Mouse (Mus musculus): ENCODE data around the gene Eme2.

Gene Eme2

DNA sequence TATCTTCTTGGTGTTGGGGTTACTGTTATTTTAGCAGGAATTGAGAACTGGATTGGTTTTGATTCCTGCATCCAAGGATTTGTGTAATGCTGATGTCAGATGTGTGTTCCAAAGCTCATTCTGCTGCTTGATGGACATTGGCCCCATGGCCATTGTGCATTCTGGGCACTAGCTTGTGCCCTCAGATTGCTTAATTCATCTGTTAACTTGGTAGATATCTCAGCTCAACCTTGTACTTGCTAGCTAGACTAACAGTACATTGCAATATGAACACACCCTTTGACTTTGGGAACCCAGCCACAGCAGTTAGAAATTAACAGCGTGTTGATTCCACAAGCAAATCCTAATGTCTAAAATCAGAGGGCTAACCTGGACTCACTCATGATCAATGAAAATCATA lies 47.5 kb downstream of the Eme2 start:
- CTCF ChIA-PET, result interaction anchor here in 2 of 4 experiments (0.5 to 1.3 kb wide), 2 partner anchors 102 kb away, joined by 3 read pairs; no protein-coding TSS in a partner anchor
- POLR2A ChIA-PET, result interaction anchor here in 2 of 4 experiments (0.9 to 8.5 kb wide), 7 partner anchors 16 to 38 kb away, joined by 3 to 71 read pairs (median 31); partner anchors contain the start of genes Nubp2 (in 1 of the 2) and Spsb3 (in 1 of the 2)

- POLR2A ChIA-PET, result interaction anchor here in 2 of 4 experiments (0.8 to 8.5 kb wide), 7 partner anchors 33 to 123 kb away, joined by 3 to 55 read pairs (median 3); no protein-coding TSS in a partner anchor
- CTCF ChIA-PET, result interaction anchor here in 2 of 4 experiments (0.9 to 1.9 kb wide), 4 partner anchors 26 to 93 kb away, joined by 3 to 4 read pairs (median 4); no protein-coding TSS in a partner anchor
These were observed 50.4 kb downstream of the Eme2 start for GRCm38 (mm10) chr17:24844525-24844924.

DNA sequence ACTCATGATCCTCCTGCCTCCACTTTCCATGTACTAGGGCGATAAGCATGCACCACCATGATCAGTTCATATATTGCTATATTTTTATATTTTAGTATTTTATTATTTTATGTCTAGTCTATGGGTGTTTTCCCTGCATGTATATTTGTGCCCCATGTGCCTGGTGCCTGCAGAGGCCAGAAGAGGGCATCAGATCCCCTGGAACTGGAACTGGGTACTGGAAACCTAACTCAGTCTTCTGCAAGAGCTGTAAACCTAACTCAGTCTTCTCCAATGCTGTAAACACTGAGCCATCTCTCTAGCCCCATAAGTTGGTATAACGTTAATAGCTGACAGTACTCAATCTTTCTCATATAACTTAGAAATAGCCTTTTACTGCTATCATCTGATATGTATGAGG lies 52.3 kb downstream of the Eme2 start:
- POLR2A ChIA-PET, result interaction anchor here in 3 of 4 experiments (1.2 to 1.9 kb wide), 4 partner anchors 35 to 442 kb away, joined by 3 to 6 read pairs (median 4); partner anchors contain the start of genes Eme2 (in 1 of the 3) and Mrps34 (in 1 of the 3)
- CTCF ChIA-PET, result interaction anchor here in 2 of 4 experiments (1.0 to 1.5 kb wide), 4 partner anchors 35 to 97 kb away, joined by 3 to 7 read pairs (median 6); no protein-coding TSS in a partner anchor

DNA sequence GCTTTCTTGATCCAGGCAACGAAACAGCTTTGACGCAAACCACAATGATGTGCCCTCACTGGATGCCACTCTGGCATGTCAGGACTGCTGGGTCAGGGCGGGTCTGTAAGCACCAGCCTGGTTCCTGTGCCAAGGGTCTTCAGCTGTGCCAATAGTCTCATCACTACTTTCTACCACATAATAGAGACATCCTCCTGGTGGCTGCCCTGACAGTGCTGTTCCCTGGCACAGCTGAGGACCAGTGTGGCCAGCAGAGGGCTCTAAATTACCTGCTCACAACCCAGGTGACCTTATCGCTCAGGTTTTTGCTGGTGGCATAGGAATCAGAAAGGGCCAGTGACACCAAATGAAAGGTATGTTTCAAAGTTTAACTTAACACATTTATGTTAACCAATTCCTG lies 53.8 kb downstream of the Eme2 start:
- ChIA-PET CTCF (interaction anchor here (0.9 to 2.1 kb wide), 15 partner anchors 8 to 379 kb away, joined by 3 to 11 read pairs (median 4); partner anchors contain the start of genes Fahd1 (in 2 of the 4), Eme2 (in 1 of the 4), Mrps34 (in 1 of the 4) and Spsb3 (in 1 of the 4)), POLR2A (interaction anchor here in 2 of 4 experiments (0.7 to 4.0 kb wide), 9 partner anchors 9 to 96 kb away, joined by 3 to 35 read pairs (median 4); partner anchors contain the start of genes Fahd1 (in 2 of the 2), Eme2 (in 1 of the 2), Mrps34 (in 1 of the 2) and Nubp2 (in 1 of the 2))

- ChIA-PET CTCF (interaction anchor here (0.6 to 2.1 kb wide), 19 partner anchors 9 to 379 kb away, joined by 3 to 11 read pairs (median 4); partner anchors contain the start of genes Fahd1 (in 2 of the 4), Eme2 (in 1 of the 4), Mrps34 (in 1 of the 4) and Nubp2 (in 1 of the 4)), POLR2A (interaction anchor here in 3 of 4 experiments (0.8 to 4.0 kb wide), 15 partner anchors 10 to 121 kb away, joined by 3 to 35 read pairs (median 5); partner anchors contain the start of genes Fahd1 (in 3 of the 3), Jpt2 (in 1 of the 3), Nubp2 (in 1 of the 3) and Spsb3 (in 1 of the 3))
These were observed 54.5 kb downstream of the Eme2 start for GRCm38 (mm10) chr17:24840341-24840740.

- ChIA-PET CTCF (interaction anchor here (0.6 to 2.1 kb wide), 10 partner anchors 10 to 490 kb away, joined by 3 to 11 read pairs (median 4); partner anchors contain the start of genes Fahd1 (in 2 of the 4), Nubp2 (in 1 of the 4) and Spsb3 (in 1 of the 4)), POLR2A (interaction anchor here in 3 of 4 experiments (0.8 to 4.0 kb wide), 15 partner anchors 9 to 121 kb away, joined by 3 to 35 read pairs (median 5); partner anchors contain the start of genes Fahd1 (in 3 of the 3), Jpt2 (in 1 of the 3), Nubp2 (in 1 of the 3) and Spsb3 (in 1 of the 3))
These were observed 55.0 kb downstream of the Eme2 start, which contains the start of gene Hagh for GRCm38 (mm10) chr17:24839842-24840241. Gene Hagh, plus strand, starts transcription at chr17:24840143.
